Mouse (Mus musculus): Measurements from ENCODE around the gene Abhd16a.

DNA sequence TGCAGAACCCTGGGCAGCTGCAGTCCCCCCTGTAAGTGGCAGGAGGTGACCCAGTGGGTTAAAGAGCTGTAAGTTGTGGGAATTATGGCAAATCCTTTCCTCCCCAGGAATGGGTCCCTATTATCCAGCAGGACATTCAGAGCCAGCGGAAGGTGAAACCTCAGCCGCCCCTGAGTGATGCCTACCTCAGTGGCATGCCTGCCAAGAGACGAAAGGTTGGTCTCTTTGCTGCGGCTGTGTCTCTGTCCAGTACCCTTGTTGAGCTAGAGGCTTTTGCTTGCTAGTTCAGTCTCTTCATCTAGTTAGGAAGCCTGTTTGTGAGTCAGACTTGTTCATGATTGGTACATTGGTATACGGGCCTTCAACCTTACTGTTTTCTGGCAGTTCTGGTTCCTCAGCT lies 57.1 kb downstream of the Abhd16a start:
- TF ChIP-seq CTCF (IDR thresholded peaks at IDR 0.05; ENCODE audit: borderline replicate concordance, insufficient read depth, low read length) (no peak), POLR2A (IDR thresholded peaks at IDR 0.05; ENCODE audit: low read depth, low read length) (no peak)

Measured in embryonic fibroblast, embryonic 13.5 days (primary cell).